Mouse (Mus musculus) heart, adult 18-20 months (tissue): ENCODE data around the gene Pfdn2. TPM values are rescaled to one million over a fixed set of nuclear protein-coding genes. Genes with fewer than 3 reads are reported as not detected.

Source experiments
- DNase-seq, 2 experiments: peaks; one replicate each; pipeline ENCODE4 v3.0.0; 2021 to 2022; ENCODE audit warnings: mixed read lengths in 1 of 2
- total RNA-seq, 2 experiments: library from RNA; stranded (reverse); gene quantifications; 2 replicates each; pipeline ENCODE4 v1.2.3; 2021

The Pfdn2 gene
- total RNA-seq, 2 experiments from 2014 or later, result 84.8 to 94.3 TPM

DNA sequence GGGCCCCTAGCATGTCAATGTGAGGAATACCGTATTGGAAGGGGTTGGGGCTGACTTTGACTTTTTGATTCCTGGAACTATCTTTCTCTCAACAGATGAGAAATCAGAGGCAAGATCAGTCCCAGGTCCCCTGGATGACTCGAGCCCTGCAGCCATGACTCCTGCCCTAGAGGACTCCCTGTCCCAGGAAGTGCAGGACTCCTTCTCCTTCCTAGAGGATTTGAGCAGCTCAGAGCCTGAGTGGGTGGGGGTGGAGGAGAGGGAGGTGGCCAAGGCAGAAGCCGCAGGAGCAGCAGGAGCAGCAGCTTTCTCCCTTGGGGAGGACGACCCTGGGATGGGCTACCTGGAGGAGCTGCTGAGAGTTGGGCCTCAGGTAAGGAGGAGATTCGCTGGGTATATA, 61.8 kb downstream of the Pfdn2 start:
- no peak for DNase-seq

Other genes starting within 250 kb of the Pfdn2 start
- 1 to 10 TPM in 1 of 2 experiments, under 1 TPM in 1; 0.60 to 1.4 TPM for gene Cfap126, start 231.8 kb upstream of the Pfdn2 start, total RNA-seq
- gene Sdhc, start 195.1 kb upstream of the Pfdn2 start, total RNA-seq, result 1,000 to 10,000 TPM; 1,188 to 1,220 TPM
- gene Mpz, start 195.0 kb upstream of the Pfdn2 start, total RNA-seq, result under 1 TPM; 0.55 to 0.75 TPM
- 100 to 1,000 TPM; 196 to 272 TPM for gene Pcp4l1, start 149.4 kb upstream of the Pfdn2 start, total RNA-seq
- not detected for gene Nr1i3, start 131.7 kb upstream of the Pfdn2 start, total RNA-seq
- 10 to 100 TPM; 89.6 to 92.9 TPM for gene Tomm40l, start 123.2 kb upstream of the Pfdn2 start, total RNA-seq
- gene Apoa2, start 120.6 kb upstream of the Pfdn2 start, total RNA-seq, result 1 to 10 TPM; 2.0 to 2.7 TPM
- gene Fcer1g, start 111.3 kb upstream of the Pfdn2 start, total RNA-seq, result 10 to 100 TPM; 10.2 to 13.4 TPM
- gene Adamts4, start 95.2 kb upstream of the Pfdn2 start, total RNA-seq, result 1 to 10 TPM in 1 of 2 experiments, under 1 TPM in 1; 0.57 to 1.2 TPM
- gene Ndufs2, start 94.3 kb upstream of the Pfdn2 start, total RNA-seq, result 1,000 to 10,000 TPM; 1,592 to 1,593 TPM
- gene B4galt3, start 75.3 kb upstream of the Pfdn2 start, total RNA-seq, result 10 to 100 TPM; 18.7 to 19.6 TPM
- gene Ppox, start 64.5 kb upstream of the Pfdn2 start, total RNA-seq, result 10 to 100 TPM; 13.1 to 13.6 TPM
- 10 to 100 TPM; 17.7 to 20.9 TPM for gene Usp21, start 57.7 kb upstream of the Pfdn2 start, total RNA-seq
- 10 to 100 TPM; 90.4 to 91.6 TPM for gene Ufc1, start 50.6 kb upstream of the Pfdn2 start, total RNA-seq
- gene Dedd, start 16.5 kb upstream of the Pfdn2 start, total RNA-seq, result 10 to 100 TPM; 21.8 to 23.5 TPM
- 10 to 100 TPM; 26.4 to 28.8 TPM for gene Nit1, start within 50 bp of the Pfdn2 start, total RNA-seq
- not detected for gene Klhdc9, start 15.1 kb downstream of the Pfdn2 start, total RNA-seq
- under 1 TPM; 0.15 to 0.18 TPM for gene Nectin4, start 24.4 kb downstream of the Pfdn2 start, total RNA-seq
- gene Arhgap30, start 43.3 kb downstream of the Pfdn2 start, total RNA-seq, result 1 to 10 TPM; 2.7 to 5.0 TPM
- gene Usf1, start 65.6 kb downstream of the Pfdn2 start, total RNA-seq, result 10 to 100 TPM; 40.1 to 42.5 TPM
- 1 to 10 TPM in 1 of 2 experiments, not detected in 1; 1.6 TPM for gene Tstd1, start 73.2 kb downstream of the Pfdn2 start, total RNA-seq
- gene F11r, start 91.9 kb downstream of the Pfdn2 start, total RNA-seq, result 10 to 100 TPM; 33.3 to 34.1 TPM
- 1 to 10 TPM; 1.6 to 2.6 TPM for gene Alyref2, start 157.8 kb downstream of the Pfdn2 start, total RNA-seq
- not detected for gene Itln1, start 189.6 kb downstream of the Pfdn2 start, total RNA-seq
- under 1 TPM; 0.22 to 0.62 TPM for gene Cd244a, start 213.5 kb downstream of the Pfdn2 start, total RNA-seq